Mouse (Mus musculus): ENCODE results near the gene Olfr371. TPM values are rescaled to one million over a fixed set of nuclear protein-coding genes. Genes with fewer than 3 reads are reported as not detected.

The Olfr371 gene
- not detected in 2 replicates for polyA plus RNA-seq (2012; ENCODE audit: insufficient read depth, insufficient read length, missing spikeins)

DNA sequence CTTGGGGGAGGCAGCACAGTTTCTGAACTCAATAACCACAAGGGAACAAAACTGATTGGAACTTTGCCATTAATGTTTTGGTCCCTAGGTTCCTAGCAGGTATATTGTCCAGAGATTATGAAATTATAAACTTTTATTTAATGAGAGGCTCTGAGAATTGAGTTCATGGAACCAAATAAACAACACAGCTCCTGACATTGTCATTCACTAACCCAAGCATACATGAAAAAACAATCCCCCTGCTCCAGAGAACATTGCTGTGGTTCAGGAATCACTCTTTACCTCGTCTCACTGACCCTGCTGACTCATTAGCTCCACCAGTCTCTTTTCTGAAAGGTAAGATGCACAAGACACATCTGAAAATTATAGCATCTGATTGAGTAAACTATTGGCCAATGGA is at the start of gene Olfr371:
TSS of gene Olfr371 (plus strand) at position 301 of the 400 bp plus-strand sequence.
- Histone ChIP-seq H3K4me1 (ENCODE audit: control insufficient read depth, insufficient read depth, low read length) (peaks cover 3% of the 10 kb centered on the region), H3K4me3 (ENCODE audit: insufficient read depth, low read length) (no peak within 1 kb of the TSS), H3K27ac (ENCODE audit: insufficient read depth, low read depth, low read length) (no peak within 1 kb of the TSS)
- TF ChIP-seq POLR2A (IDR thresholded peaks at IDR 0.05; ENCODE audit: borderline replicate concordance, low read depth, low read length) (no peak), CTCF (IDR thresholded peaks at IDR 0.05; ENCODE audit: low read depth, low read length) (no peak)

DNA sequence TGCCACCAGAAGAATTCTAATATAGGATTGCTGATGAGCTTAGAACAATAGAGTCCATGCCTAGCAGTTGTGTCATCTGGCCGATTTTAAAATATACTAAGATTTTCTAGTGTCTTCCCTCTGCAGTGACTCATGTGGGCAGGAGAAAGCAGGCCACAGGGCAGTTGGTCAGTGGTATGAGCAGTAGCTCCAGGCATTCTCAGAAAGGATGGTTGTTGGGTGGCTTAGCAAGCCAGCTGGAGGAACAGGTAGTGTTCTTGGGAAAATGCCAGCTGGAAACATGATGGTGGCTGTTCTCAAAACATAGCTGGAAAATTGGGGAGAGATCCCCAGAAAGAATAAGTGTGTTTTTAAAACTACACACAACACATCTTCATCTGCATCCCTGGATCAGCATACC is 33.4 kb upstream of the Olfr371 start:
- no peak overlapping the region for H3K4me3 ChIP-seq (ENCODE audit: insufficient read depth, low read length)
- TF ChIP-seq POLR2A (IDR thresholded peaks at IDR 0.05; ENCODE audit: borderline replicate concordance, low read depth, low read length) (no peak), CTCF (IDR thresholded peaks at IDR 0.05; ENCODE audit: low read depth, low read length) (no peak)
- no peak overlapping the region for H3K27ac ChIP-seq (ENCODE audit: insufficient read depth, low read depth, low read length)
- no peaks in the 10 kb centered on the region for H3K4me1 ChIP-seq (ENCODE audit: control insufficient read depth, insufficient read depth, low read length)

DNA sequence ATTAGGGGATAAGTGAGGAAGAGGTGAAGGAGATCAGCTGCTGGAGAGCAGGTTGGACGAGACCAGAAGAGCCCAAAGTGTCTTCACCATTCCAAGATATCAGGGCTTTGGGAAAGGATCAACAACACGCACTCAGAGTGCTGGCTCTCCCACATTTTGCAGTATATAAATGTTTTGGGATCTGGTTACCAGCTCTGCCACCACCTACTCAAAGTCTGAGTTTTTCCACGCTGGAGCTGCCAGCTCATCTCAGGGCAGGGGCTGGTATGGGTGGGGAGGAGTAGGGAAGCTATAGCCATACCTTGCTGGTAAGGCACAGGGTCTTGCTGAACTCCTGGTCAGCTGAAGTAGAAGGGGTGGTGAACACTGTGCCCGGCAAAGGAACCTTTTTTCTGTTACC is 5.6 kb upstream of the Olfr371 start:
- Histone ChIP-seq H3K27ac (ENCODE audit: insufficient read depth, low read depth, low read length) (no peak overlapping the region), H3K4me3 (ENCODE audit: insufficient read depth, low read length) (no peak overlapping the region), H3K4me1 (ENCODE audit: control insufficient read depth, insufficient read depth, low read length) (no peaks in the 10 kb centered on the region; the same call in 1 of the 2 replicates)
- no peak for TF ChIP-seq POLR2A (IDR thresholded peaks at IDR 0.05; ENCODE audit: borderline replicate concordance, low read depth, low read length)
- TF ChIP-seq CTCF (IDR thresholded peaks at IDR 0.05; ENCODE audit: low read depth, low read length): no peak

GRCm38 (mm10) chr8:85220992-85221391 is 4.8 kb upstream of the Olfr371 start:
- H3K4me1 ChIP-seq (ENCODE audit: control insufficient read depth, insufficient read depth, low read length): no peaks in the 10 kb centered on the region; the same call in 1 of the 2 replicates
- TF ChIP-seq POLR2A (IDR thresholded peaks at IDR 0.05; ENCODE audit: borderline replicate concordance, low read depth, low read length): no peak
- TF ChIP-seq CTCF (IDR thresholded peaks at IDR 0.05; ENCODE audit: low read depth, low read length): no peak
- no peak overlapping the region for H3K27ac ChIP-seq (ENCODE audit: insufficient read depth, low read depth, low read length)
- no peak overlapping the region for H3K4me3 ChIP-seq (ENCODE audit: insufficient read depth, low read length)

GRCm38 (mm10) chr8:85227297-85227696 is 1.5 kb downstream of the Olfr371 start:
- TF ChIP-seq POLR2A (IDR thresholded peaks at IDR 0.05; ENCODE audit: borderline replicate concordance, low read depth, low read length): no peak
- no peak for TF ChIP-seq CTCF (IDR thresholded peaks at IDR 0.05; ENCODE audit: low read depth, low read length)
- Histone ChIP-seq H3K4me1 (ENCODE audit: control insufficient read depth, insufficient read depth, low read length) (peaks cover 3% of the 10 kb centered on the region), H3K4me3 (ENCODE audit: insufficient read depth, low read length) (no peak overlapping the region)

More at GRCm38 (mm10) chr8:85227297-85227696, 1.5 kb downstream of the Olfr371 start:
- no peak overlapping the region for H3K27ac ChIP-seq (ENCODE audit: insufficient read depth, low read depth, low read length)

Other genes starting within 250 kb of the Olfr371 start
- gene Junb, start 247.3 kb upstream of the Olfr371 start, polyA plus RNA-seq (2012; ENCODE audit: insufficient read depth, insufficient read length, missing spikeins): 71.1 and 80.8 TPM in 2 replicates
- gene Hook2, start 235.4 kb upstream of the Olfr371 start, polyA plus RNA-seq (2012; ENCODE audit: insufficient read depth, insufficient read length, missing spikeins): 14.5 and 17.4 TPM in 2 replicates
- not detected in 2 replicates for gene Best2, start 211.5 kb upstream of the Olfr371 start, polyA plus RNA-seq (2012; ENCODE audit: insufficient read depth, insufficient read length, missing spikeins)
- gene Asna1, start 200.7 kb upstream of the Olfr371 start, polyA plus RNA-seq (2012; ENCODE audit: insufficient read depth, insufficient read length, missing spikeins): 74.5 and 75.3 TPM in 2 replicates
- gene Trir, start 199.2 kb upstream of the Olfr371 start, polyA plus RNA-seq (2012; ENCODE audit: insufficient read depth, insufficient read length, missing spikeins): 145 and 177 TPM in 2 replicates
- 34.0 and 44.4 TPM in 2 replicates for gene Tnpo2, start 189.1 kb upstream of the Olfr371 start, polyA plus RNA-seq (2012; ENCODE audit: insufficient read depth, insufficient read length, missing spikeins)
- 10.2 and 11.8 TPM in 2 replicates for gene Fbxw9, start 165.9 kb upstream of the Olfr371 start, polyA plus RNA-seq (2012; ENCODE audit: insufficient read depth, insufficient read length, missing spikeins)
- not detected in 2 replicates for gene Gm5741, start 158.0 kb upstream of the Olfr371 start, polyA plus RNA-seq (2012; ENCODE audit: insufficient read depth, insufficient read length, missing spikeins)
- gene Dhps, start 154.2 kb upstream of the Olfr371 start, polyA plus RNA-seq (2012; ENCODE audit: insufficient read depth, insufficient read length, missing spikeins): 36.7 and 44.9 TPM in 2 replicates
- 90.2 and 113 TPM in 2 replicates for gene Wdr83os, start 145.2 kb upstream of the Olfr371 start, polyA plus RNA-seq (2012; ENCODE audit: insufficient read depth, insufficient read length, missing spikeins)
- gene Wdr83, start 144.7 kb upstream of the Olfr371 start, polyA plus RNA-seq (2012; ENCODE audit: insufficient read depth, insufficient read length, missing spikeins): 22.6 and 27.3 TPM in 2 replicates
- 390 and 469 TPM in 2 replicates for gene Man2b1, start 142.7 kb upstream of the Olfr371 start, polyA plus RNA-seq (2012; ENCODE audit: insufficient read depth, insufficient read length, missing spikeins)
- 1.2 and 1.7 TPM in 2 replicates for gene Zfp791, start 102.9 kb upstream of the Olfr371 start, polyA plus RNA-seq (2012; ENCODE audit: insufficient read depth, insufficient read length, missing spikeins)
- gene Cks1brt, start 74.1 kb upstream of the Olfr371 start, polyA plus RNA-seq (2012; ENCODE audit: insufficient read depth, insufficient read length, missing spikeins): not detected in 2 replicates
- 22.8 and 23.5 TPM in 2 replicates for gene Orc6, start 73.6 kb downstream of the Olfr371 start, polyA plus RNA-seq (2012; ENCODE audit: insufficient read depth, insufficient read length, missing spikeins)
- gene Vps35, start 73.8 kb downstream of the Olfr371 start, polyA plus RNA-seq (2012; ENCODE audit: insufficient read depth, insufficient read length, missing spikeins): 98.0 and 108 TPM in 2 replicates
- not detected in 2 replicates for gene Mylk3, start 160.4 kb downstream of the Olfr371 start, polyA plus RNA-seq (2012; ENCODE audit: insufficient read depth, insufficient read length, missing spikeins)
- gene 4921524J17Rik, start 206.8 kb downstream of the Olfr371 start, polyA plus RNA-seq (2012; ENCODE audit: insufficient read depth, insufficient read length, missing spikeins): 28.9 and 31.0 TPM in 2 replicates

Measured in bone marrow macrophage, adult 2 months (primary cell).